Mouse (Mus musculus): Measurements from ENCODE around the gene Vmn1r21.
A peak's percentile ranks its signal among the peaks of the same experiment; 100 is the strongest.
"Not testable (repeated sequence)": the region's sequence is repeated elsewhere in the genome, so short reads cannot be mapped to it uniquely, and the experiment has no call there.

Gene Vmn1r21

GRCm38 (mm10) chr6:57850286-57850685 is at the start of gene Vmn1r21:
Vmn1r21 (minus strand) TSS chr6:57850343.
- DNase-seq (ENCODE audit: low spot score in 2 of 2), result no peak

- DNase-seq (ENCODE audit: low spot score in 2 of 2), result peak in 1 of 2 experiments; percentile 18
These were observed 9.2 kb upstream of the Vmn1r21 start for GRCm38 (mm10) chr6:57859043-57860042.

GRCm38 (mm10) chr6:57851177-57851576 is 1.0 kb upstream of the Vmn1r21 start:
- DNase-seq (ENCODE audit: low spot score in 2 of 2), result not testable (repeated sequence)

GRCm38 (mm10) chr6:57839693-57840408 is 10.3 kb downstream of the Vmn1r21 start:
- no peak for DNase-seq (ENCODE audit: low spot score in 2 of 2)

- no peak for DNase-seq (ENCODE audit: low spot score in 2 of 2)
These were observed 24.9 kb downstream of the Vmn1r21 start for GRCm38 (mm10) chr6:57825259-57825715.

- peak; percentile 44 to 77 for DNase-seq (ENCODE audit: low spot score in 2 of 2)
These were observed 25.5 kb downstream of the Vmn1r21 start, which contains the start of gene Vopp1 for GRCm38 (mm10) chr6:57824422-57825258. Vopp1 (minus strand) TSS chr6:57825159.

- DNase-seq (ENCODE audit: low spot score in 2 of 2), result no peak
These were observed 26.7 kb downstream of the Vmn1r21 start for GRCm38 (mm10) chr6:57823461-57823860.

- no peak for DNase-seq (ENCODE audit: low spot score in 2 of 2)
These were observed 27.3 kb downstream of the Vmn1r21 start for GRCm38 (mm10) chr6:57822648-57823410.

GRCm38 (mm10) chr6:57814436-57814940 is 35.7 kb downstream of the Vmn1r21 start:
- no peak for DNase-seq (ENCODE audit: low spot score in 2 of 2)

- no peak for DNase-seq (ENCODE audit: low spot score in 2 of 2)
These were observed 38.1 kb downstream of the Vmn1r21 start for GRCm38 (mm10) chr6:57811748-57812730.

- DNase-seq (ENCODE audit: low spot score in 2 of 2), result no peak
These were observed 44.7 kb downstream of the Vmn1r21 start for GRCm38 (mm10) chr6:57805218-57806069.

GRCm38 (mm10) chr6:57803130-57803529 is 47.0 kb downstream of the Vmn1r21 start:
- DNase-seq (ENCODE audit: low spot score in 2 of 2), result no peak

- DNase-seq (ENCODE audit: low spot score in 2 of 2), result no peak
These were observed 51.2 kb downstream of the Vmn1r21 start for GRCm38 (mm10) chr6:57798986-57799385.

- DNase-seq (ENCODE audit: low spot score in 2 of 2), result no peak
These were observed 53.2 kb downstream of the Vmn1r21 start for GRCm38 (mm10) chr6:57796853-57797423.

GRCm38 (mm10) chr6:57795835-57796234 is 54.3 kb downstream of the Vmn1r21 start:
- DNase-seq (ENCODE audit: low spot score in 2 of 2), result no peak
